In genomic region chr17:10531024-10531423, GRCm38 (mm10) we compare ENCODE assay signal across 10 mouse cellular contexts.
DNase-seq lines count a peak whose midpoint lies in the region; ATAC-seq and TF ChIP-seq lines count a peak whose summit lies in the region.
"Had no signal": no experiment of that assay in that cellular context is flagged by ENCODE, and none has a peak within 500 bp of the region (broad histone marks: within the 10 kb centered on the region; RNA-seq: fewer than 3 reads in every experiment).

No protein-coding gene starts in this region.

- H3K27me3 ChIP-seq in lung, postnatal 0 days (replicated peaks; ENCODE audit: insufficient read depth, low read length): no peaks in the 10 kb centered on the region
- H3K27me3 ChIP-seq: heart, embryonic 15.5 days had no signal

- peak; percentile 22 for DNase-seq in gastrocnemius, postnatal 25 days
- DNase-seq in gastrocnemius, postnatal 36 days: no peak
- DNase-seq in ovary, postnatal 36 days (ENCODE audit: low spot score): peak; percentile 35
- no peak for DNase-seq in ovary, adult 18-20 months (ENCODE audit: low spot score)
- peak; percentile 41 for DNase-seq in embryo, embryonic 9.5 days (ENCODE audit: extremely low spot score)
- peak; percentile 30 for DNase-seq in lung, postnatal 0 days (ENCODE audit: low spot score)
- DNase-seq in spleen, adult 18-20 months: no peak
- no peak for DNase-seq in frontal cortex, postnatal 36 days (ENCODE audit: low spot score in 2 of 2)

- TF ChIP-seq EP300 in lung, postnatal 0 days (IDR thresholded peaks at IDR 0.05): no peak

- no peaks in the 10 kb centered on the region for H3K36me3 ChIP-seq in lung, postnatal 0 days (ENCODE audit: insufficient read depth, low read length)
- H3K36me3 ChIP-seq: heart, embryonic 15.5 days had no signal

- H3K9ac ChIP-seq in lung, postnatal 0 days (replicated peaks; ENCODE audit: low read depth): no peak overlapping the region
- H3K9ac ChIP-seq: heart, embryonic 15.5 days had no signal

- H3K27ac ChIP-seq in lung, postnatal 0 days (ENCODE audit: low read length): no peak overlapping the region
- H3K27ac ChIP-seq: heart, embryonic 15.5 days had no signal

- ATAC-seq in lung, postnatal 0 days: no peak

- H3K4me3 ChIP-seq in lung, postnatal 0 days (ENCODE audit: low read depth, low read length): no peak overlapping the region
- H3K4me3 ChIP-seq: heart, embryonic 15.5 days; megakaryocyte, embryonic 14.5 days had no signal

- H3K4me1 ChIP-seq in lung, postnatal 0 days (ENCODE audit: insufficient read depth, low read depth, low read length): no peaks in the 10 kb centered on the region
- H3K4me1 ChIP-seq: megakaryocyte, embryonic 14.5 days had no signal

- 49% methylated on average over 8 of the region's 8 CpGs for WGBS in lung, postnatal 0 days

- intact Hi-C loops in gastrocnemius, postnatal 36 days (cut with DNase I): no loop called here

- TF ChIP-seq CTCF in lung, postnatal 0 days (IDR thresholded peaks at IDR 0.05): peak; percentile 67

- no peak overlapping the region for H3K4me2 ChIP-seq in lung, postnatal 0 days (replicated peaks; ENCODE audit: low read depth, low read length)
- H3K4me2 ChIP-seq: heart, embryonic 15.5 days had no signal

- H3K9me3 ChIP-seq in lung, postnatal 0 days (ENCODE audit: low read length): no peaks in the 10 kb centered on the region
- H3K9me3 ChIP-seq: heart, embryonic 15.5 days had no signal

Comparison
In these comparisons a context has a peak if more than half of its experiments do, and no peak if none do; other contexts are left out.
1. DNase-seq: peak in gastrocnemius, postnatal 25 days (single experiment), ovary, postnatal 36 days (single experiment), embryo, embryonic 9.5 days (single experiment) and lung, postnatal 0 days (single experiment); none in gastrocnemius, postnatal 36 days (0 of 2), ovary, adult 18-20 months (single experiment), spleen, adult 18-20 months (0 of 2) and frontal cortex, postnatal 36 days (0 of 2).